Mouse (Mus musculus): ENCODE measurements around the gene Azgp1.
"Not testable (repeated sequence)": the region's sequence is repeated elsewhere in the genome, so short reads cannot be mapped to it uniquely, and the experiment has no call there.

DNA sequence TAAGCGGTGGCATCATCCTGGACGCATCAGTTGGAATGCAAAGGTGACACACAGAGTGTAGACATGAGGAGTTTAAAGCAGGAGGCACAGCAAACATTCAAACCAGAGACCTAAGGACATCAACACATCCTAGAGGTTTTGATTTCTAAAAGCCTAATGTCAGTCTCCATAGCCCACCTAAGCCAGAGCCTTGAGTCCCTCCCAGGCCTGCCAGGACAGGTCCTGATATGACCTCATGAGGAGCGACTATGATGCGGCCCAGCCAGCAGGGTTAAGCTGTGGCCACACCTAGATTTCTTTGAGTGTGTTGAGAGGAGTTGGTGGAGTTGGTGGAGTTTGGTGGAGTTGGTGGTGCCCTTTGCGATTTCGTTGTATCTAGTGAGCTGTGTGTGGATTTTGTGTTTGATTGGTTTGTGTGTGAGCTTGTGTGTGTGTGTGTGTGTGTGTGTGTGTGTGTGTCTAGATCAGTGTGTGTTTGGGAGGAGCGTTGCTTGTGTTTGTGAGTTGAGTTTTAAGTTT is 39.7 kb downstream of the Azgp1 start, which contains the start of the genes Smok3a and Smok3b:
- not testable (repeated sequence) for TF ChIP-seq CTCF, EP300 (IDR thresholded peaks at IDR 0.05)

All from lung, postnatal 0 days (tissue).